Mouse (Mus musculus) CH12.LX (cell line): ENCODE data around the gene Psmd2. TPM values are rescaled to one million over a fixed set of nuclear protein-coding genes. Genes with fewer than 3 reads are reported as not detected.

Source experiments
- DNase-seq: peaks from one replicate; pipeline ENCODE4 v3.0.0-alpha.2; 2013; ENCODE audit errors: extremely low read depth
- H3K27ac ChIP-seq: 2 replicates; pipeline ENCODE4 v1.5.1; 2012; ENCODE audit warnings: low read depth, mild to moderate bottlenecking, control low read depth, moderate library complexity; ENCODE audit not compliant: insufficient read depth
- H3K27me3 ChIP-seq: replicated peaks from 2 replicates; pipeline ENCODE3; 2012; ENCODE audit warnings: inconsistent platforms
- H3K36me3 ChIP-seq, 2 experiments: replicated peaks in 1 of 2; 2 replicates each; pipeline versions ENCODE3 to v1.6.1; 2012; ENCODE audit warnings: inconsistent platforms in 1 of 2, low read length in 1 of 2, mild to moderate bottlenecking in 1 of 2, mixed read lengths in 1 of 2, moderate library complexity in 1 of 2; ENCODE audit not compliant: control insufficient read depth in 1 of 2, insufficient read depth in 1 of 2
- H3K4me1 ChIP-seq, 2 experiments: 2 replicates each; pipeline ENCODE4 v1.6.1; 2012; ENCODE audit warnings: inconsistent platforms in 1 of 2, moderate library complexity in 1 of 2; ENCODE audit not compliant: insufficient read depth in 2 of 2, control insufficient read depth in 1 of 2
- H3K4me2 ChIP-seq: 2 replicates; pipeline ENCODE4 v1.6.1; 2012; ENCODE audit warnings: low read depth, mild to moderate bottlenecking, control low read depth; ENCODE audit not compliant: poor library complexity, insufficient read depth, severe bottlenecking
- H3K4me3 ChIP-seq, 3 experiments: fragments of 150-350 bp in 1 of 3; sonication (generic) in 1 of 3; replicated peaks in 1 of 3; 2 replicates each; pipeline versions ENCODE3 to v1.5.1; 2011 to 2012; ENCODE audit warnings: low read depth in 2 of 3, low read length in 2 of 3, mild to moderate bottlenecking in 2 of 3, moderate library complexity in 2 of 3, control low read depth in 1 of 3, improper control_type of control experiment in 1 of 3, inconsistent platforms in 1 of 3, mixed read lengths in 1 of 3; ENCODE audit not compliant: poor library complexity in 1 of 3
- H3K79me2 ChIP-seq: replicated peaks from 2 replicates; pipeline ENCODE4 v1.6.1; 2012; ENCODE audit warnings: mild to moderate bottlenecking, moderate library complexity; ENCODE audit not compliant: control insufficient read depth, poor library complexity, insufficient read depth, severe bottlenecking; ENCODE audit errors: extremely low read depth
- H3K9ac ChIP-seq: 2 replicates; pipeline ENCODE4 v1.6.1; 2012; ENCODE audit warnings: low read depth, mild to moderate bottlenecking, control low read depth, moderate library complexity; ENCODE audit not compliant: insufficient read depth
- H3K9me3 ChIP-seq: replicated peaks from 2 replicates; pipeline ENCODE3; 2012; ENCODE audit warnings: low read length, inconsistent platforms, mixed read lengths
- GABPA ChIP-seq: IDR thresholded peaks from 2 replicates; pipeline ENCODE4 v1.6.1; 2012; ENCODE audit warnings: low read depth, low read length, improper control_type of control experiment, inconsistent platforms; ENCODE audit not compliant: insufficient replicate concordance
- HCFC1 ChIP-seq: IDR thresholded peaks from 2 replicates; pipeline ENCODE4 v1.6.1; 2012; ENCODE audit warnings: low read depth, mild to moderate bottlenecking, inconsistent platforms, low read length, improper control_type of control experiment
- IRF4 ChIP-seq: IDR thresholded peaks from 2 replicates; pipeline ENCODE4 v1.6.1; 2014; ENCODE audit warnings: low read depth, mild to moderate bottlenecking, inconsistent platforms, low read length, improper control_type of control experiment
- KAT2A ChIP-seq: IDR thresholded peaks from 2 replicates; pipeline ENCODE4 v1.6.1; 2012; ENCODE audit warnings: low read length, improper control_type of control experiment, inconsistent platforms; ENCODE audit not compliant: insufficient replicate concordance
- MAFK ChIP-seq: IDR thresholded peaks from 2 replicates; pipeline ENCODE4 v1.6.1; 2011; ENCODE audit warnings: low read length, improper control_type of control experiment; ENCODE audit not compliant: insufficient replicate concordance
- MAZ ChIP-seq: IDR thresholded peaks from 2 replicates; pipeline ENCODE4 v1.6.1; 2012; ENCODE audit warnings: low read depth, mild to moderate bottlenecking, inconsistent platforms, low read length, improper control_type of control experiment, moderate library complexity
- MYC ChIP-seq: IDR thresholded peaks from 2 replicates; pipeline ENCODE4 v1.6.1; 2011; ENCODE audit warnings: low read depth, mild to moderate bottlenecking, improper control_type of control experiment, low read length
- NELFE ChIP-seq: IDR thresholded peaks from 2 replicates; pipeline ENCODE4 v1.6.1; 2011; ENCODE audit warnings: low read depth, low read length, improper control_type of control experiment
- POLR2A ChIP-seq: IDR thresholded peaks from 2 replicates; pipeline ENCODE4 v1.6.1; 2011; ENCODE audit warnings: low read depth, mild to moderate bottlenecking, improper control_type of control experiment, low read length
- POLR2AphosphoS2 ChIP-seq: IDR thresholded peaks from 2 replicates; pipeline ENCODE4 v1.6.1; 2011; ENCODE audit warnings: low read depth, low read length, improper control_type of control experiment
- TBP ChIP-seq: conservative IDR thresholded peaks from 2 replicates; pipeline ENCODE4 v1.6.1; 2011; ENCODE audit warnings: low read depth, low read length, improper control_type of control experiment
- TCF12 ChIP-seq: IDR thresholded peaks from 2 replicates; pipeline ENCODE4 v1.6.1; 2014; ENCODE audit warnings: low read depth, mild to moderate bottlenecking, inconsistent platforms, low read length, improper control_type of control experiment
- ZMIZ1 ChIP-seq: IDR thresholded peaks from 2 replicates; pipeline ENCODE4 v1.6.1; 2012; ENCODE audit warnings: low read depth, mild to moderate bottlenecking, inconsistent platforms, low read length, improper control_type of control experiment
- dilution Hi-C: fragments of 300-500 bp; cut with MboI; formaldehyde crosslinking; loops from 2 replicates; pipeline ENCODE4 v1.14.3; 2020; ENCODE audit warnings: low sequenced_read_pairs; ENCODE audit not compliant: extremely low pct_unique_long_range_greater_than_20kb, extremely low pct_ligation_motif_present
- in situ Hi-C: fragments of 300-500 bp; cut with MboI; formaldehyde crosslinking; loops from 3 replicates; pipeline ENCODE4 v1.14.3; 2019; ENCODE audit warnings: low sequenced_read_pairs, low pct_ligation_motif_present, low pct_unique_long_range_greater_than_20kb, mixed read lengths
- polyA plus RNA-seq: library from polyadenylated mRNA; unstranded; fragments of >175 nt; gene quantifications from 2 replicates; pipeline ENCODE4 v1.2.1, GENCODE M21; 2012; ENCODE audit warnings: low read depth; ENCODE audit not compliant: insufficient read length
- total RNA-seq, 2 experiments: library from RNA; depleted of rRNA; stranded (reverse); fragments of 300-350 nt in 1 of 2; fragments of >200 nt in 1 of 2; gene quantifications; 2 replicates each; pipeline ENCODE4 v1.2.3; 2012 to 2014

Psmd2 gene
- total and polyA plus RNA-seq, 3 experiments = 273 to 528 (median 340) TPM

DNA sequence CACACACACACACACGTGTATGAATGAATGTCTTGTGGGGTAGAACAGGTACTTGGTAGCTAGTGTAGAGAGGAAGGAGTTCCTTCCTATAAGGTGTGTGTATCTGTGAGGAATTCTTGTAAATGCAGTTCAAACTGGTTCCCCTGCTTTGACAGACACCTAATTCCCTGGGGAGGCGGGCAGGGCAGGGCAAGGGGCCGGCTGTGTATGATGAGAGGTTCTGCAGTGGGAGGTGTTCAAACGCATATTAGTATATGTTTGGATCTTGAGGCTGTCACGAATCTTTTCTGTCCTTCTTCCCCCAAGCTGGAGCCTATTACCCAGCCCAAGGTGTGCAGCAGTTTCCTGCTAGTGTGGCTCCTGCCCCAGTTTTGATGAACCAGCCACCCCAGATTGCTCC, 25.9 kb downstream of the Psmd2 start:
- Histone ChIP-seq H3K27ac (no peak overlapping the region), H3K9me3 (no peaks in the 10 kb centered on the region), H3K36me3 (peaks cover 76 to 85% of the 10 kb centered on the region in 2 experiments), H3K27me3 (no peaks in the 10 kb centered on the region), H3K4me2 (no peak overlapping the region), H3K9ac (no peak overlapping the region), H3K4me3 (no peak overlapping the region), H3K4me1 (peaks cover 11 to 42% of the 10 kb centered on the region in 2 experiments), H3K79me2 (peaks cover 61% of the 10 kb centered on the region)
- dilution Hi-C loops (no loop called here), in situ Hi-C loops (no loop called here)
- no peak for DNase-seq
- TF ChIP-seq IRF4 = no peak

DNA sequence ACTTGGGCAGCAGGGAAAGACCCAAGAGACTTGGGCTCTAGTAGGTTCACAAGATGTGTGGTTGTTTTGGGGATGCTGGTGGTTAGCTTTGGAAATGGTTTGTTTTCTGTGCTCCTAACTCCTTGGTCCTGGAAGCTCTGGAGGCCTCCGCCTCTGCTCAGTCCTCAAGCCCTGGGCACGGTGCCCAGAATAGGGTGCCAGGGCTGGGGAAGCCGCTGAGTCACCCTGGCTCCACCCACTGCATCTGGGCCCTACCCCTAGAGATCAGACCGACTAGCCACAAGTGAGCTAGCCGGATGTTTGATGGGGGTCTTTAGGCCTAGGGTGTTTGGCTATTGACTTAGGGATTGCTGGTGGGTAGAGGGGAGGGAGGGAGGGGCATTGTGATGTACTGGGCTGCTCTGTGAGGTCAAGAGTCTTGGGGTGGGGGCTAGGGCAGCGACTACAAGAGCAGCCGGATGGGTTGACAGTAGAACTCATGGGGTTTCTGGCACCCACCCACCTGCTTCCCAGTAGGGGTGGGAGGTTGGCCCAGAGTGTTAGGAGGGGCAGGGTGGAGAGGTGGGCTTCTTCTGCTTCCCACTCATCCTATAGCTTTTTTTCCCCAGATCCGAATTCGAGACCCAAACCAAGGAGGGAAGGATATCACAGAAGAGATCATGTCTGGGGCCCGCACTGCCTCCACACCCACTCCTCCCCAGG, 26.7 kb downstream of the Psmd2 start:
- no peaks in the 10 kb centered on the region for H3K9me3 ChIP-seq
- peaks cover 82 to 92% of the 10 kb centered on the region in 2 experiments for H3K36me3 ChIP-seq
- DNase-seq = no peak
- peaks cover 11 to 42% of the 10 kb centered on the region in 2 experiments for H3K4me1 ChIP-seq
- TF ChIP-seq MYC = no peak
- no peak for TF ChIP-seq MAZ
- TF ChIP-seq ZMIZ1 = no peak
- TF ChIP-seq TCF12 = no peak
- TF ChIP-seq HCFC1 = no peak
- TF ChIP-seq KAT2A = no peak
- no peak for TF ChIP-seq NELFE
- no peak for TF ChIP-seq TBP
- TF ChIP-seq POLR2A = no peak
- TF ChIP-seq, all 38 proteins: peak for 0
- dilution Hi-C loops = no loop called here
- Histone ChIP-seq H3K79me2 (peaks cover 60% of the 10 kb centered on the region), H3K4me3 (no peak overlapping the region), H3K27me3 (no peaks in the 10 kb centered on the region), H3K27ac (no peak overlapping the region), H3K4me2 (no peak overlapping the region), H3K9ac (no peak overlapping the region)
- in situ Hi-C loops = no loop called here

DNA sequence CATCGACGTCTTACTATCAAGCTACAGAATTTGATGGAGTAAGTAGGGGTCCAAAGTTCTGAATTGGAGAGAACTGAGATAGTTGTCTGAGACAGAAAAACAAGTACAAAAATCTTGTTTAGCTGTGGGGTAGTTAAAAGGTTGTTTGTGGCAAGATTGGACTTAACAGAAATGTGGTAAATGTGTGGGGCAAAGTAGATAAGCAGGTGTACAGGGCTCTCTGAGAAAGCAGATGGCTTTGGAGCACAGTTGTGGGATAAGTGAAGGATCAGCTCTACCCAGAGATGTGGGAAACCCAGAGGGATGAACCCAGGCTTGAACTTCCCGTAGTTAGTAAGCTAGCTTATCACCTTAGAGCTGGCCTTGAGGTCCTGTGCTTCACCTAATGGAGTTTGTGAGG, 39.3 kb downstream of the Psmd2 start:
- no peaks in the 10 kb centered on the region for H3K79me2 ChIP-seq
- in situ Hi-C loops (no loop called here), dilution Hi-C loops (no loop called here)
- no peaks in the 10 kb centered on the region for H3K27me3 ChIP-seq
- H3K9me3 ChIP-seq = no peaks in the 10 kb centered on the region
- H3K9ac ChIP-seq = no peak overlapping the region
- H3K27ac ChIP-seq = no peak overlapping the region
- 0 out of 2 replicates have a peak, but pooled peaks have one; percentile 40 for TF ChIP-seq POLR2AphosphoS2
- TF ChIP-seq MAFK = no peak
- TF ChIP-seq GABPA = no peak
- TF ChIP-seq TBP = no peak
- H3K4me1 ChIP-seq = peaks cover 0 to 33% of the 10 kb centered on the region in 2 experiments; a peak in 2 of 4 replicates
- no peak for DNase-seq
- peaks cover 63 to 81% of the 10 kb centered on the region in 2 experiments for H3K36me3 ChIP-seq
- H3K4me2 ChIP-seq = no peak overlapping the region
- H3K4me3 ChIP-seq = no peak overlapping the region
